Mouse (Mus musculus) spleen, adult 2 months (tissue): ENCODE results near the gene 1700001C02Rik.

Experiments used
- CTCF ChIP-seq: fragments of 200-500 bp; IDR thresholded peaks from 2 replicates; pipeline ENCODE4 v1.5.1; 2011; ENCODE audit warnings: mild to moderate bottlenecking, inconsistent platforms; ENCODE audit not compliant: insufficient read depth, insufficient read length, insufficient replicate concordance; ENCODE audit errors: extremely low read depth
- POLR2A ChIP-seq: fragments of 200-500 bp; IDR thresholded peaks from 2 replicates; pipeline ENCODE4 v1.6.1; 2011; ENCODE audit warnings: low read depth, low read length, inconsistent platforms

GRCm38 (mm10) chr5:30416665-30417064 is 49.2 kb upstream of the 1700001C02Rik start:
- TF ChIP-seq CTCF = no peak
- TF ChIP-seq POLR2A = no peak
